Mouse (Mus musculus) adrenal gland, postnatal 36 days (tissue): ENCODE data around the gene Pcdh15. TPM values are rescaled to one million over a fixed set of nuclear protein-coding genes. Genes with fewer than 3 reads are reported as not detected.
A peak's percentile ranks its signal among the peaks of the same experiment; 100 is the strongest.

Source experiments
- DNase-seq, 2 experiments: peaks; one replicate each; pipeline ENCODE4 v3.0.0; 2021; ENCODE audit warnings: mixed read lengths in 1 of 2
- total RNA-seq, 2 experiments: library from RNA; stranded (reverse); gene quantifications; 2 replicates each; pipeline ENCODE4 v1.2.3; 2021

Pcdh15 gene
- total RNA-seq, 2 experiments from 2014 or later, result 4.1 to 4.3 TPM

GRCm38 (mm10) chr10:73821657-73822583 is 722.8 kb downstream of the Pcdh15 start:
- DNase-seq, result peak in 1 of 2 experiments; percentile 9

GRCm38 (mm10) chr10:73823214-73823613 is 724.1 kb downstream of the Pcdh15 start:
- DNase-seq, result no peak

- peak in 1 of 2 experiments; percentile 6 for DNase-seq
These were observed 727.2 kb downstream of the Pcdh15 start for GRCm38 (mm10) chr10:73826354-73826753.

- no peak for DNase-seq
These were observed 729.6 kb downstream of the Pcdh15 start for GRCm38 (mm10) chr10:73828781-73829180.

- DNase-seq, result no peak
These were observed 745.9 kb downstream of the Pcdh15 start for GRCm38 (mm10) chr10:73844998-73845397.

- DNase-seq, result no peak
These were observed 763.0 kb downstream of the Pcdh15 start for GRCm38 (mm10) chr10:73862181-73862580.

GRCm38 (mm10) chr10:73878055-73878728 is 779.0 kb downstream of the Pcdh15 start:
- no peak for DNase-seq

GRCm38 (mm10) chr10:73878729-73879067 is 779.6 kb downstream of the Pcdh15 start:
- DNase-seq, result no peak

GRCm38 (mm10) chr10:73887771-73888170 is 788.6 kb downstream of the Pcdh15 start:
- peak; percentile 12 to 19 for DNase-seq

- peak in 1 of 2 experiments; percentile 4 for DNase-seq
These were observed 793.1 kb downstream of the Pcdh15 start for GRCm38 (mm10) chr10:73892251-73892650.

- DNase-seq, result no peak
These were observed 797.0 kb downstream of the Pcdh15 start for GRCm38 (mm10) chr10:73896086-73896607.

- no peak for DNase-seq
These were observed 800.0 kb downstream of the Pcdh15 start for GRCm38 (mm10) chr10:73899165-73899564.

GRCm38 (mm10) chr10:73907626-73908025 is 808.5 kb downstream of the Pcdh15 start:
- no peak for DNase-seq

GRCm38 (mm10) chr10:73908568-73908967 is 809.4 kb downstream of the Pcdh15 start:
- DNase-seq, result no peak

GRCm38 (mm10) chr10:73915170-73915569 is 816.0 kb downstream of the Pcdh15 start:
- DNase-seq, result no peak

GRCm38 (mm10) chr10:73921579-73921978 is 822.4 kb downstream of the Pcdh15 start:
- peak; percentile 2 to 13 for DNase-seq

GRCm38 (mm10) chr10:73928672-73929071 is 829.5 kb downstream of the Pcdh15 start:
- no peak for DNase-seq

- DNase-seq, result peak in 1 of 2 experiments; percentile 7
These were observed 830.6 kb downstream of the Pcdh15 start for GRCm38 (mm10) chr10:73929718-73930117.

- no peak for DNase-seq
These were observed 832.0 kb downstream of the Pcdh15 start for GRCm38 (mm10) chr10:73931185-73931584.

GRCm38 (mm10) chr10:73931996-73932679 is 833.0 kb downstream of the Pcdh15 start:
- DNase-seq, result no peak

GRCm38 (mm10) chr10:73936121-73936520 is 837.0 kb downstream of the Pcdh15 start:
- DNase-seq, result no peak

GRCm38 (mm10) chr10:73938989-73939388 is 839.8 kb downstream of the Pcdh15 start:
- no peak for DNase-seq
